Mouse (Mus musculus): Measurements from ENCODE around the gene Kcnf1. TPM values are rescaled to one million over a fixed set of nuclear protein-coding genes. Genes with fewer than 3 reads are reported as not detected.
"Not testable (repeated sequence)": the region's sequence is repeated elsewhere in the genome, so short reads cannot be mapped to it uniquely, and the experiment has no call there.

The Kcnf1 gene
- total RNA-seq, 1 experiment from 2014 or later: not detected

GRCm38 (mm10) chr12:17170406-17170805, 6.3 kb downstream of the Kcnf1 start:
- no peak for ATAC-seq (ENCODE audit: extremely low read depth, insufficient number of reproducible peaks, low FRiP score, poor library complexity, severe bottlenecking)

GRCm38 (mm10) chr12:17166116-17166515, 10.6 kb downstream of the Kcnf1 start:
- ATAC-seq (ENCODE audit: extremely low read depth, insufficient number of reproducible peaks, low FRiP score, poor library complexity, severe bottlenecking): no peak

GRCm38 (mm10) chr12:17163996-17164395, 12.7 kb downstream of the Kcnf1 start:
- ATAC-seq (ENCODE audit: extremely low read depth, insufficient number of reproducible peaks, low FRiP score, poor library complexity, severe bottlenecking): no peak

- ATAC-seq (ENCODE audit: extremely low read depth, insufficient number of reproducible peaks, low FRiP score, poor library complexity, severe bottlenecking): no peak
Measured at GRCm38 (mm10) chr12:17159549-17159948, 17.1 kb downstream of the Kcnf1 start.

GRCm38 (mm10) chr12:17157558-17157957, 19.1 kb downstream of the Kcnf1 start:
- ATAC-seq (ENCODE audit: extremely low read depth, insufficient number of reproducible peaks, low FRiP score, poor library complexity, severe bottlenecking): no peak

- ATAC-seq (ENCODE audit: extremely low read depth, insufficient number of reproducible peaks, low FRiP score, poor library complexity, severe bottlenecking): no peak
Measured at GRCm38 (mm10) chr12:17155781-17156180, 20.9 kb downstream of the Kcnf1 start.

GRCm38 (mm10) chr12:17152840-17153239, 23.8 kb downstream of the Kcnf1 start:
- no peak for ATAC-seq (ENCODE audit: extremely low read depth, insufficient number of reproducible peaks, low FRiP score, poor library complexity, severe bottlenecking)

- ATAC-seq (ENCODE audit: extremely low read depth, insufficient number of reproducible peaks, low FRiP score, poor library complexity, severe bottlenecking): no peak
Measured at GRCm38 (mm10) chr12:17148920-17149319, 27.8 kb downstream of the Kcnf1 start.

GRCm38 (mm10) chr12:17141791-17142190, 34.9 kb downstream of the Kcnf1 start:
- ATAC-seq (ENCODE audit: extremely low read depth, insufficient number of reproducible peaks, low FRiP score, poor library complexity, severe bottlenecking): no peak

- ATAC-seq (ENCODE audit: extremely low read depth, insufficient number of reproducible peaks, low FRiP score, poor library complexity, severe bottlenecking): no peak
Measured at GRCm38 (mm10) chr12:17140436-17140835, 36.3 kb downstream of the Kcnf1 start.

GRCm38 (mm10) chr12:17134546-17135096, 42.1 kb downstream of the Kcnf1 start:
- no peak for ATAC-seq (ENCODE audit: extremely low read depth, insufficient number of reproducible peaks, low FRiP score, poor library complexity, severe bottlenecking)

- no peak for ATAC-seq (ENCODE audit: extremely low read depth, insufficient number of reproducible peaks, low FRiP score, poor library complexity, severe bottlenecking)
Measured at GRCm38 (mm10) chr12:17132243-17132642, 44.4 kb downstream of the Kcnf1 start.

GRCm38 (mm10) chr12:17131563-17131962, 45.1 kb downstream of the Kcnf1 start:
- no peak for ATAC-seq (ENCODE audit: extremely low read depth, insufficient number of reproducible peaks, low FRiP score, poor library complexity, severe bottlenecking)

GRCm38 (mm10) chr12:17122881-17123280, 53.8 kb downstream of the Kcnf1 start:
- ATAC-seq (ENCODE audit: extremely low read depth, insufficient number of reproducible peaks, low FRiP score, poor library complexity, severe bottlenecking): not testable (repeated sequence)

Other genes with a start within 250 kb of the Kcnf1 start
- gene Pqlc3, start 176.5 kb downstream of the Kcnf1 start, total RNA-seq (2017): 52.5 and 57.1 TPM in 2 replicates
- 0.23 and 1.6 TPM in 2 replicates for gene 2410004P03Rik, start 165.2 kb downstream of the Kcnf1 start, total RNA-seq (2017)
- gene Pdia6, start 89.7 kb upstream of the Kcnf1 start, total RNA-seq (2017): 104 and 112 TPM in 2 replicates
- not detected in 2 replicates for gene Atp6v1c2, start 152.5 kb upstream of the Kcnf1 start, total RNA-seq (2017)
- 7.4 and 8.2 TPM in 2 replicates for gene Nol10, start 171.6 kb upstream of the Kcnf1 start, total RNA-seq (2017)